Mouse (Mus musculus) limb, embryonic 13.5 days (tissue): ENCODE data around the gene Vmn2r79. TPM values are rescaled to one million over a fixed set of nuclear protein-coding genes. Genes with fewer than 3 reads are reported as not detected.
"Not testable (repeated sequence)": the region's sequence is repeated elsewhere in the genome, so short reads cannot be mapped to it uniquely, and the experiment has no call there.

Experiments
- ATAC-seq: fragments of 200-750 bp; cut with Nextera tagmentation; 2 replicates; pipeline ENCODE4 v1.8.0; 2017; ENCODE audit warnings: low read depth, moderate number of reproducible peaks, moderate TSS enrichment; ENCODE audit not compliant: low FRiP score
- H3K27ac ChIP-seq: fragments of 300-500 bp; sonication (generic); 2 replicates; pipeline ENCODE4 v1.5.1; 2015; ENCODE audit warnings: inconsistent platforms, mild to moderate bottlenecking, moderate library complexity
- H3K27me3 ChIP-seq: fragments of 300-500 bp; sonication (generic); 2 replicates; pipeline ENCODE4 v1.6.1; 2015; ENCODE audit warnings: mild to moderate bottlenecking, inconsistent platforms
- H3K36me3 ChIP-seq: fragments of 300-500 bp; sonication (generic); 2 replicates; pipeline ENCODE4 v1.6.1; 2015; ENCODE audit warnings: inconsistent platforms, mild to moderate bottlenecking, moderate library complexity
- H3K4me1 ChIP-seq: fragments of 300-500 bp; sonication (generic); 2 replicates; pipeline ENCODE4 v1.6.1; 2015; ENCODE audit warnings: inconsistent platforms
- H3K4me2 ChIP-seq: fragments of 300-500 bp; sonication (generic); replicated peaks from 2 replicates; pipeline ENCODE4 v1.6.1; 2015; ENCODE audit warnings: inconsistent platforms, mild to moderate bottlenecking, moderate library complexity
- H3K4me3 ChIP-seq: fragments of 300-500 bp; sonication (generic); 2 replicates; pipeline ENCODE4 v1.5.1; 2015; ENCODE audit warnings: moderate library complexity, mild to moderate bottlenecking, inconsistent platforms
- H3K9ac ChIP-seq: fragments of 300-500 bp; sonication (generic); 2 replicates; pipeline ENCODE4 v1.6.1; 2015; ENCODE audit warnings: mild to moderate bottlenecking, inconsistent platforms
- H3K9me3 ChIP-seq: fragments of 300-500 bp; sonication (generic); 2 replicates; pipeline ENCODE4 v1.6.1; 2016; ENCODE audit warnings: inconsistent platforms
- WGBS: fragments of 180-500 bp; shearing (Covaris S2); methylation state at CpG from one replicate; pipeline ENCODE4 v1.1.7; 2015; 5-methylcytosine and 5-hydroxymethylcytosine counted together
- polyA plus RNA-seq: library from polyadenylated mRNA; unstranded; fragments of >200 nt; fragmentation: Nextera tagmentation; extraction: Ambion mirVana; gene quantifications from 2 replicates; pipeline ENCODE4 v1.2.1, GENCODE M21; 2015

The Vmn2r79 gene
- not detected in 2 replicates for polyA plus RNA-seq

GRCm38 (mm10) chr7:86995815-86996214 is at the start of gene Vmn2r79:
Vmn2r79 (plus strand) TSS chr7:86996115.
- H3K9ac ChIP-seq, H3K9me3 ChIP-seq, H3K27me3 ChIP-seq, H3K27ac ChIP-seq, H3K4me3 ChIP-seq, ATAC-seq, H3K4me1 ChIP-seq, H3K36me3 ChIP-seq, H3K4me2 ChIP-seq: not testable (repeated sequence)
- WGBS, result 74% methylated on average over 1 of the region's 1 CpGs

- Histone ChIP-seq H3K9ac (no peak overlapping the region), H3K4me1 (no peaks in the 10 kb centered on the region), H3K27ac (no peak overlapping the region), H3K4me2 (no peak overlapping the region), H3K4me3 (no peak overlapping the region), H3K27me3 (no peaks in the 10 kb centered on the region), H3K36me3 (no peaks in the 10 kb centered on the region), H3K9me3 (no peaks in the 10 kb centered on the region)
- WGBS, result 50% methylated on average over 1 of the region's 1 CpGs
- no peak for ATAC-seq
These were observed 1.2 kb upstream of the Vmn2r79 start for GRCm38 (mm10) chr7:86994700-86995099.

- H3K9ac ChIP-seq, H3K27ac ChIP-seq, H3K36me3 ChIP-seq, ATAC-seq, H3K9me3 ChIP-seq, H3K4me3 ChIP-seq, H3K4me1 ChIP-seq, H3K4me2 ChIP-seq, H3K27me3 ChIP-seq: not testable (repeated sequence)
These were observed 30.6 kb downstream of the Vmn2r79 start for GRCm38 (mm10) chr7:87026486-87026885.

GRCm38 (mm10) chr7:87063576-87063975 is 67.7 kb downstream of the Vmn2r79 start:
- no peak overlapping the region for H3K4me3 ChIP-seq
- no peaks in the 10 kb centered on the region for H3K27me3 ChIP-seq
- H3K27ac ChIP-seq, result no peak overlapping the region
- no peak for ATAC-seq
- H3K36me3 ChIP-seq, result no peaks in the 10 kb centered on the region
- H3K9me3 ChIP-seq, result no peaks in the 10 kb centered on the region
- H3K4me1 ChIP-seq, result no peaks in the 10 kb centered on the region
- H3K4me2 ChIP-seq, result no peak overlapping the region
- no peak overlapping the region for H3K9ac ChIP-seq
- WGBS, result 82% methylated on average over 4 of the region's 4 CpGs

Other genes with a start within 250 kb of the Vmn2r79 start
- gene Folh1, start 220.2 kb upstream of the Vmn2r79 start, polyA plus RNA-seq, result 0.09 and 0.11 TPM in 2 replicates
- not detected in 2 replicates for gene Vmn2r77, start 201.1 kb upstream of the Vmn2r79 start, polyA plus RNA-seq
- gene Vmn2r78, start 81.0 kb upstream of the Vmn2r79 start, polyA plus RNA-seq, result not detected in 2 replicates
- gene Nox4, start 250.0 kb downstream of the Vmn2r79 start, polyA plus RNA-seq, result 6.9 and 7.1 TPM in 2 replicates